Mouse (Mus musculus) urinary bladder, adult 2 months (tissue): ENCODE measurements at regions not wholly inside any gene's neighbourhood (a gene's known extent, or its start where the extent isn't known, plus 50 kb on each side); places are given as distances from the start of the nearest gene placed in this dataset.

Source experiments
- DNase-seq: peaks from one replicate; pipeline ENCODE4 v3.0.0; 2022; ENCODE audit warnings: low spot score

- no peak for DNase-seq
These were observed 175.8 kb downstream of the Efnb2 start for GRCm38 (mm10) chr8:8485252-8485651.

- no peak for DNase-seq
These were observed 176.5 kb downstream of the Efnb2 start for GRCm38 (mm10) chr8:8484546-8484945.

DNA sequence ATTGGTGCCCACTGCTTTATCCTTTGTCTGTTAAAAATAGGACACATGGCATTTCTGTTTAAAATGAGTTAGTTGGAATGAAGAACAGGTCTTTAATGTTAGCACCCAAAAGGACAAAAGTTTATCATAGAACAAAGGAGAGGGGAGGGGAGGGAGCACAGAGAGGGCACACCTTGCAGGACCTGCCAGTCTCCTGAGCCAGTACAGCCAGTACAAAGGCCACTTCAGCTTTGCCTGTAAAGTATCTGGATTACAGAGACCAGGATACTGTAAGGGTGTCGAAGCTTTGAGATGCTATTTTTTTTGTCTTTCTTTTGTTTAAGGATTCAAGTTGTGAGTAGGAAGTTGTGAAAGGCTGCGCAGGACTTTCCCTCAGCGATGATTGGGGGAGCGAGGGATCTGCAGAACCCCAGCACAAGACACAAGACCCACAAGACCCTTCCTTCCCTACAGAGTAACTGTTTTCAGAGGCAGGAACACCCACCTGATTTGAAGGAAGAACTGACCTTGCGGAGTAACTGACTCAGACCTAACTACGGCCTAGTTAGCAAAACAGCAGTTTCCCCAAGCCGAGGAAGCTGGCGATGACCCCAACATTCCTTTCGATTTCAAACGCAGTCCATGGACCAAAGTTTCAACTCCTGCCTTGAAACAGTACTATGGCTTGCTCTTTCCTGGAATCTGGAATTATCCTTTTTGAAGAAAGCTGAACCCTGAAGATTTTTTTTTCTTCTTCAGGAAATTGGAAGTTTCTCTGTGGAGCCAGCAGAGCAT lies 178.1 kb downstream of the Efnb2 start:
- DNase-seq, result no peak

- no peak for DNase-seq
These were observed 183.6 kb downstream of the Efnb2 start for GRCm38 (mm10) chr8:8477456-8477855.

GRCm38 (mm10) chr8:8468552-8468951 lies 192.5 kb downstream of the Efnb2 start:
- DNase-seq, result no peak

DNA sequence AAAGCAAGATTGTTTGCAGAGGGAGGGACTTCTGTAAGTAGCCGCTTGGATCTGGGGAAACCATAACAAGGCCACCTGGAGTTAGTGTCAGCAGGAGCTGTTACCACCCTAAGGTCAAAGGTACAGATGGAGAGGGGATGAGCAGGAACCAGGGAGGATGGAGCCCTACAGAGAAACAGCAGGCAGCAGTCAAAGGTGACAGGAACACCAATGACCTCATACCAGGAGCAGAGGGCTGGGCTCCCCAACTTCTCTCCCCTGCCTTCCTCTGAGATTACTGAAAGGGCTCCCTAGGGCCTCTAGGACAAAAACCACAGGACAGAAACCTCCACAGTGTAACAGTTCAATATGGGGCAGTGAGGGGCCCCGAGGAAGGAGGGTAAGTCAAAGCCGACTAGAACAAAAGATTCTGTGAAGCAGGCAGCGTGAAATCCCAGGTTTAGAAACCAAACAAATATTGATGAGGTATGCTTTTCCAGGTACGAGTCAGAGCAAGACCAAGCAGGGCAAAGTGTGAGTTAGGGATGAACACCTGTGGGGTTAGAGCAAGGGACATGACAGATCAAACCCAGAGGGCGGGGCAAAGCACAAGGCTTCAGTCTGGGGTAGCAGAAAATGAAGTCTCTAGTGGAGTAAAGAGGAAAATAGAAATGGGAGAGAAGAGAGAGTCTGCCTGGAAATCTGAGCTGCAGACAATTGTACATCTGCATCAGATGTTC lies 194.4 kb downstream of the Efnb2 start:
- no peak for DNase-seq

- DNase-seq, result no peak
These were observed 198.6 kb downstream of the Efnb2 start for GRCm38 (mm10) chr8:8462455-8462854.

- no peak for DNase-seq
These were observed 203.5 kb downstream of the Efnb2 start for GRCm38 (mm10) chr8:8457536-8457935.

- DNase-seq, result no peak
These were observed 207.1 kb downstream of the Efnb2 start for GRCm38 (mm10) chr8:8453944-8454343.

DNA sequence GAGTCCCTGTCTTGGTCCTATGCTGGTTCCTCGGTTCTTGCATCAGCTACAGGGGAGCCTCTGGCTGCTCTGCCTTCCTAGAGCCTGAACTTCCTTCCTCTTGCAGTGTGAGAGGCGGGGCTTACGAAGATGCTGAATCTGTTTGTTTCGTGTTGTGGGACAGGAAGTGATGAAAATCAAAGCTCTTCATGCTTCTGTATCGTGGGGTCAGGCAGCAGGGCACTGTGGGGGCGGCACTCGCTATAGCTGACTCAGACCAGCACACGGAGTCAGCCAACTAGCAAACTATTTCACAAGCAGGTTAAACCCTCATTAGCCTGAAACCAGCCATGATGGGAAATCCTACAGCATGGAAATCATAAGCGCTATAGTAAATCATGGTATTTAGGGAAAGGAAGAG lies 208.8 kb downstream of the Efnb2 start:
- no peak for DNase-seq

GRCm38 (mm10) chr8:8448911-8449310 lies 212.1 kb downstream of the Efnb2 start:
- no peak for DNase-seq

- no peak for DNase-seq
These were observed 219.5 kb downstream of the Efnb2 start for GRCm38 (mm10) chr8:8441568-8441967.

DNA sequence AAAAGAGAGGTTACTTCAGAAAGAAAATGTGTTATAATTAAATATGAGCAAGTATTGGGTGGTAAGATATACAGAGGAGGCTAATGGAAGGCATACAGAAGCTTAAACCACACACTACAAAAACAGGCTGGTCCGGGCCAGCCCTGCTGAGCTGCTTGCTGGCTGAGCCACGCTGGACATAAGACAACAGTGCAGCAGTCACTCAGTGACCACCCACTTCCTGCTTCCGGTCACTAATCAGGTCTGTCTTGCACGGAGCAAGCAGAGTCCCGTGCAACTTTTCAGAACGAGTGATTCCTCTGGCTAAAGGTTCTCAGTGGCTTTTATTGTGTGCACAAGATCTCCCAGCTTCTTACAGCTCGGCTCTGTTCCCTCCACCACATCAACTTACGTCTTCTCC lies 220.1 kb downstream of the Efnb2 start:
- DNase-seq, result no peak

GRCm38 (mm10) chr8:8426201-8426600 lies 234.8 kb downstream of the Efnb2 start:
- no peak for DNase-seq

DNA sequence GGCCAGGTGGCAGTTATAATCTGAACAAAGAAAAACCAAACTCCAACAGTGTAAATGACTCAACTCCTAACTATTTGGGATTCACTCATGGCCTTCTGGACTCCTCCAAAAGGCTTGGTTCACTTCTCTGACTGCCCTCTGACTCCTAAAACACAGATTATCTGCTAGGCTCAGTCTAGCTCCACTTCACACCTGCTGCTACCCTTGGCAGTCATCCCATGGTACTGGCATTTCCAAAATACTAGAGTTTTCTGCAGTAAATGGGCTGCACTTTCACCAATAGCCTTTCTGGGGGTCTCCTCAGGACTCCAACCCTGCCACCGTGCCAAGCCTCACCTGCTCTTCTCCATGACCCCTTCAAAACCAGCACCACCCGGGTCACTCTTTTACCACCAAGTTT lies 237.6 kb downstream of the Efnb2 start:
- DNase-seq, result no peak

GRCm38 (mm10) chr8:8421713-8422112 lies 239.3 kb downstream of the Efnb2 start:
- DNase-seq, result no peak

- no peak for DNase-seq
These were observed 241.4 kb downstream of the Efnb2 start for GRCm38 (mm10) chr8:8419360-8420330.

GRCm38 (mm10) chr8:8418929-8419328 lies 242.1 kb downstream of the Efnb2 start:
- no peak for DNase-seq

DNA sequence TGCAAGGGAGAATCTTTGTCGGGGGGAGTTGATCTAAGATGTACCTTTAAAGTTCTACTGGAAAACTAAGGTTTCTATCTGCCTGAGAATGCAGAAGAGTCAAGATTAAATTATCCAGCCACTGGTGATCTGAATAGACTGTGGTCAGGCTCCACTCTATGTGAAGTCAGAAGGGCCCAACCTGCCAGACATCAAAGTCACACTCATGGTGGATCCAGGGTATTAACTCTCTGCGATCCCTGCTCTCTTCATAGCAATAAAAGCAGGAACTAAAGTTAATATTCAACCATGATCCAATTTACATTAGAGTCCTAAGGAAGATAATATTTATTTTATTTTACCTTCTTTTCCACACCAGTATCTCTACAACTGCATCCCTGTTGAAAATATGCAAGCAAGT lies 242.5 kb downstream of the Efnb2 start:
- no peak for DNase-seq

- no peak for DNase-seq
These were observed 244.8 kb downstream of the Efnb2 start for GRCm38 (mm10) chr8:8416092-8416701.

- DNase-seq, result no peak
These were observed 253.7 kb downstream of the Efnb2 start for GRCm38 (mm10) chr8:8407357-8407756.

GRCm38 (mm10) chr8:8403410-8403809 lies 257.6 kb downstream of the Efnb2 start:
- DNase-seq, result no peak
